Mouse (Mus musculus) left cerebral cortex, adult 2 months (tissue): Measurements from ENCODE around the gene Egf. TPM values are rescaled to one million over a fixed set of nuclear protein-coding genes. Genes with fewer than 3 reads are reported as not detected.

Source experiments
- DNase-seq, 2 experiments: peaks; one replicate each; pipeline ENCODE4 v3.0.0; 2021 to 2022; ENCODE audit warnings: low spot score in 2 of 2, mixed read lengths in 1 of 2; ENCODE audit errors: extremely low spot score in 1 of 2
- H3K27ac ChIP-seq: fragments of 200-600 bp; 2 replicates; pipeline ENCODE4 v1.8.1; 2022
- H3K4me3 ChIP-seq: fragments of 200-600 bp; 2 replicates; pipeline ENCODE4 v1.8.1; 2022
- CTCF ChIP-seq: fragments of 200-600 bp; IDR thresholded peaks from 2 replicates; pipeline ENCODE4 v1.8.1; 2022; ENCODE audit warnings: antibody characterized with exemption, mild to moderate bottlenecking, moderate library complexity
- intact Hi-C: fragments of 180-260 bp; cut with DNase I; formaldehyde crosslinking; loops from one replicate; pipeline ENCODE4 v1.15.1; 2025
- total RNA-seq, 2 experiments: library from RNA; stranded (reverse); gene quantifications; 2 replicates each; pipeline ENCODE4 v1.2.3; 2021

The Egf gene
- total RNA-seq, 2 experiments from 2014 or later, result 1.3 to 1.5 TPM

- TF ChIP-seq CTCF, result peak; percentile 72
- intact Hi-C loops, result no loop called here
- DNase-seq, result peak in 1 of 2 experiments; percentile 24
These were observed 10.3 kb downstream of the Egf start for GRCm38 (mm10) chr3:129744803-129745202.

GRCm38 (mm10) chr3:129742781-129743180 is 12.3 kb downstream of the Egf start:
- Histone ChIP-seq H3K27ac (no peak overlapping the region), H3K4me3 (no peak overlapping the region)
- DNase-seq, result no peak
- intact Hi-C loops, result no loop called here
- no peak for TF ChIP-seq CTCF

More at GRCm38 (mm10) chr3:129744803-129745202, 10.3 kb downstream of the Egf start:
- no peak overlapping the region for H3K27ac ChIP-seq
- H3K4me3 ChIP-seq, result no peak overlapping the region

GRCm38 (mm10) chr3:129738291-129739183 is 16.6 kb downstream of the Egf start:
- no peak for DNase-seq
- H3K27ac ChIP-seq, result no peak overlapping the region
- no peak for TF ChIP-seq CTCF
- intact Hi-C loops, result no loop called here
- no peak overlapping the region for H3K4me3 ChIP-seq

GRCm38 (mm10) chr3:129731636-129732035 is 23.5 kb downstream of the Egf start:
- H3K27ac ChIP-seq, result no peak overlapping the region
- DNase-seq, result no peak
- TF ChIP-seq CTCF, result no peak
- H3K4me3 ChIP-seq, result no peak overlapping the region
- intact Hi-C loops, result no loop called here

GRCm38 (mm10) chr3:129730426-129730825 is 24.7 kb downstream of the Egf start:
- no peak overlapping the region for H3K27ac ChIP-seq
- peak; percentile 41 for TF ChIP-seq CTCF
- no peak for DNase-seq
- intact Hi-C loops, result no loop called here
- H3K4me3 ChIP-seq, result no peak overlapping the region

- H3K4me3 ChIP-seq, result no peak overlapping the region
- DNase-seq, result no peak
- no peak overlapping the region for H3K27ac ChIP-seq
- TF ChIP-seq CTCF, result no peak
- intact Hi-C loops, result loop anchor here (5.0 to 10.0 kb wide), 2 partner anchors 97 to 345 kb away; no protein-coding TSS in a partner anchor
These were observed 25.2 kb downstream of the Egf start for GRCm38 (mm10) chr3:129729916-129730315.

- intact Hi-C loops, result loop anchor here (5.0 to 10.0 kb wide), 2 partner anchors 102 to 349 kb away; no protein-coding TSS in a partner anchor
- H3K27ac ChIP-seq, result peak overlapping the region; percentile 91
- TF ChIP-seq CTCF, result no peak
These were observed 29.5 kb downstream of the Egf start for GRCm38 (mm10) chr3:129725592-129725991.

GRCm38 (mm10) chr3:129724961-129725501 is 30.1 kb downstream of the Egf start:
- intact Hi-C loops, result loop anchor here (5.0 to 10.0 kb wide), 2 partner anchors 102 to 350 kb away; no protein-coding TSS in a partner anchor
- DNase-seq, result peak; percentile 88 to 91
- peak overlapping the region; percentile 67 for H3K4me3 ChIP-seq
- no peak for TF ChIP-seq CTCF
- peak overlapping the region; percentile 91 for H3K27ac ChIP-seq

More at GRCm38 (mm10) chr3:129725592-129725991, 29.5 kb downstream of the Egf start:
- peak overlapping the region; percentile 67 for H3K4me3 ChIP-seq
- DNase-seq, result no peak

- intact Hi-C loops, result loop anchor here (10.0 kb wide), 1 partner anchor 350 kb away; no protein-coding TSS in a partner anchor
- peak overlapping the region; percentile 91 for H3K27ac ChIP-seq
These were observed 30.6 kb downstream of the Egf start for GRCm38 (mm10) chr3:129724505-129724904.

GRCm38 (mm10) chr3:129723311-129723710 is 31.8 kb downstream of the Egf start:
- TF ChIP-seq CTCF, result no peak
- Histone ChIP-seq H3K27ac (no peak overlapping the region), H3K4me3 (no peak overlapping the region)
- DNase-seq, result no peak
- intact Hi-C loops, result loop anchor here (10.0 kb wide), 1 partner anchor 351 kb away; no protein-coding TSS in a partner anchor

More at GRCm38 (mm10) chr3:129724505-129724904, 30.6 kb downstream of the Egf start:
- peak overlapping the region; percentile 67 for H3K4me3 ChIP-seq
- no peak for DNase-seq
- no peak for TF ChIP-seq CTCF

GRCm38 (mm10) chr3:129714542-129715145 is 40.5 kb downstream of the Egf start:
- no peak for DNase-seq
- intact Hi-C loops, result no loop called here
- H3K4me3 ChIP-seq, result no peak overlapping the region
- TF ChIP-seq CTCF, result no peak
- no peak overlapping the region for H3K27ac ChIP-seq
